Mouse (Mus musculus): ENCODE measurements around the gene Tubb5.

The Tubb5 gene

DNA sequence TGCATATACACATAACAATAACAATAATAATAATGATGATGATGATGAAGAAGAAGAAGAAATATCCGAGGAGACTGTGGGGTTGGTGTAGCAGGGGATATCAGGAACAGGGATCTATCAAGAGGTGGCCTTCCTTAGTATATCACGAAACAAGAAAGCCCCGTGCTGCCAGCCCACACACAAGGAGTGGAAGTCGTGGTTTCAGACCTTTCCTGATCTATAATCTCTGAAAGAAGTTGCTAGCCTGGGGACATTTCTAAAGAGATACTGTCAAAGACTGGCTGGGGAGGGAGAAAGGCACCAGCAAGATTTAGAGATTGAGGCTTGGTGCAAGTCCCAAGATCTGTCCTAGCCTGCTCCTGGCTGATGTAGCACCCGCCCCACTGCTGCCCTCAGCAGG, 41.3 kb downstream of the Tubb5 start:
- DNase-seq (ENCODE audit: low spot score in 2 of 2) = no peak

DNA sequence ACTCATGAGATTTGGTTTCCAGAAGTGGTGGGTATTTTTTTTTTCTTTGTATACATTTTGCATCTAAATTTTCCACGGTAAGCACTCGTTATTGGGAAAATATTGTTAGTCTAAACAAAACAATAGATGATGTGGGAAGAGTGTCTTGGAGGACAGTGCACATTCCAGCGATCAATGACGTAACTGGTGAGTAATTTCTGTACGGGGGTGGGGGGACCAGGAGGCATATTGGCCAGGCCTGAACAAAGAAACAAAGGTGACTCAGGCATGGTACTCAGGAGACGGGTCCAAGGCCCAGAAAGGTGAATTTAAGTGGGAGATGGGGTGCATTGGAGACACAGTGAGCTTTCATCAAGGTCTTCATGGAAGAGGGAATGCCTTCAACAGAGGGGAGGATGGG, 42.5 kb downstream of the Tubb5 start:
- no peak for DNase-seq (ENCODE audit: low spot score in 2 of 2)

DNA sequence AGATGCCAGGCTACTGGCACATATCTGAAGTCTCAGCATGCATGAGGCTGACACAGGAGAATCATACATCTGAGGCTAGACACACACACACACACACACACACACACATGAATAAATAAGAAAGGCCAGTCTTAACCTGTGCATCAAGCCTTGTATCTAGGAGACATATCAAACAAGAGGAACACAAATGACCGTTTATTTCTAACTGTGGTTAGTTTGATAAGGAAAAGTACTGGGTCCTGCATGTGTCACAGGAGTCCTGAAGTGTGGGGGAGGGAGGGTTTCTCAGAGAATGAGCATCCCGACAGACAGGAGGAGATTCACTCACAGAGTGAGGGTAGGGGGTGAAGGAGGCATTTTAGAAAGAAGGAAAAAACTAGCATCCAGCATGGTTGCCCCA, 43.0 kb downstream of the Tubb5 start:
- no peak for DNase-seq (ENCODE audit: low spot score in 2 of 2)

DNA sequence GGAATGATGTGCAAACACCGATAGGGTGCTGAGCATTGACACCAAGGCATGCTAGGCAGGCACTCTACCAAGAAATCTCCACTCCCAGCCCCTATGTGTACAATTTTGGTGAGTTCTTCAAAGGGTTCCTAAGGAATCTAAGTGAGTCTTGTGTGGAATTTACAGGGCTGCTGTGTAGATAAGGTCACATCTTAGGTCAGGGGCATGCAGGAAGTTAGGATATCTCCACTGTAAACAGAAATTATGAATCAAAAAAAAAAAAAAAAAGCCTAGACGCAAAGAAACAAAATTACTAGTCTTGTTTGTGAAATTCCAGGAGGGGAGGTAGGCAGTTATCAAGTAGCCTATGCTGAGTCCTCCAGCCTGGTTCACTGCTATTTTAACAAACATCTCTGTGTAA, 45.3 kb downstream of the Tubb5 start:
- DNase-seq (ENCODE audit: low spot score in 2 of 2) = no peak

DNA sequence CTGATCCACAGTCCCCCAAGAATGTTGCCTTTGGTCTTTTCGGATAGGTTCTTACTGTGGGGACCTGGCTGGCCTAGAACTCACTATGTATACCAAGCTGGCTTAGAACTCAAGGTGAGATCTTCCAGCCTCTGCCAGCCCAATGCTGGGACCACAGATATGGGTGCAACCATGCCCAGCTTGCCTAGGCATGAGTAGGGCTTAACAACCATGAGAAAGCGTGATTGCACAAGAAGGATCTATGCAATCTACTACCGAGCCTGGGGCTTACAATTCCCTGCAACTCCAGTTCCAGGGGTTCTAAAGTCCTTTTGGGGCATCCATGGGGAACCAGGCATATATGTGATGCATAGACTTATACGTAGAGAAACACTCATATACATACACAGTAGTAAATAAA, 47.2 kb downstream of the Tubb5 start:
- no peak for DNase-seq (ENCODE audit: low spot score in 2 of 2)

DNA sequence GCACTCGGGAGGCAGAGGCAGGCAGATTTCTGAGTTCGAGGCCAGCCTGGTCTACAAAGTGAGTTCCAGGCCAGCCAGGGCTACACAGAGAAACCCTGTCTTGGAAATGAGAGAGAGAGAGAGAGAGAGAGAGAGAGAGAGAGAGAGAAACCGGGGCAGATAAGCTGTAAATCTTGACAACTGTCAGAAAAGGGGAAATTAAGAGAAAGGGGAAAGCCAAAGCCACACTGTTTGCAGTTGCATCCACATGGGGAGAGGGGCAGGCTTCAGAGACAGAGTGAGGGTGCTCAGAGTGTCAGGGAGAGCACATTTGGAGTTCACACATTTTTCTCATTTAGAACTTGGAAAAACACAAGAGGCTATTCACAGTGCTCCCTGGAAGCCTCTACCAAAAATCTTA, 50.1 kb downstream of the Tubb5 start:
- DNase-seq (ENCODE audit: low spot score in 2 of 2) = no peak

DNA sequence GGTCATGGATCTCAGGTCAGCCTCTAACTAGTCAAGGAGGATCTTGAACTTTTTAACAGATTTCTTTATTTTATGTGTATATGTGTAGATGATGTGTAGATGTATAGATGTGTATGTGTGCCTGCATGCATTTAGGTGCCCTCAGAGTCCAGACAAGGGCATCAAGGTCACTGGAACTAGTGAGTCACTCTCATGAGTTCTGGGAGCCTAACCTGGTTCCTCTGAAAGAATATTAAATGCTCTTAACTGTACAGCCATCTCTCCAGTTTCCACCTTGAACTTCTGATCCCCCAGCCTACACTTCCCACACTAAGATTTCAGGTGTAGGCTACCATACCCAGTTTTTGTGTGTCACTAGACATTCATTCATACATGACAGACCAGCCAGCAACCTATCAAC, 50.6 kb downstream of the Tubb5 start:
- no peak for DNase-seq (ENCODE audit: low spot score in 2 of 2)

DNA sequence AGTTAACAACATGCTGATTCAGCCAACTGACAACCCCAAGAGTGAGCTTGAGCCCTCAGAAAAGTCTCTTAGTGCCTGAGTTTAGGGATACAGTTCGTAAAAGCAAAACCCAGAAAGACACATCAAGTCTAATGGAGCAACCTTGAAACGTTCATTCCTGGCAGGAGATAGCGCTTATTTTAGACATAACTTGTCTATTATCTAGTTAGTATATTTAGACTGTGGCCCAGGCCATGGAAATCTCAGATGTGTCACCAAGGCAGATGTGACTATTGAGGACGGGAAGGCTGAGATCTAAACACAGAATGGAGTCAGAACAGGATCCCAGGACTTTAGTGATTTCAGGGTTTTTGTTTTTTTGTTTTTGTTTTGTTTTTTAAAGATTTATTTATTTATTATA, 53.0 kb downstream of the Tubb5 start:
- no peak for DNase-seq (ENCODE audit: low spot score in 2 of 2)

DNA sequence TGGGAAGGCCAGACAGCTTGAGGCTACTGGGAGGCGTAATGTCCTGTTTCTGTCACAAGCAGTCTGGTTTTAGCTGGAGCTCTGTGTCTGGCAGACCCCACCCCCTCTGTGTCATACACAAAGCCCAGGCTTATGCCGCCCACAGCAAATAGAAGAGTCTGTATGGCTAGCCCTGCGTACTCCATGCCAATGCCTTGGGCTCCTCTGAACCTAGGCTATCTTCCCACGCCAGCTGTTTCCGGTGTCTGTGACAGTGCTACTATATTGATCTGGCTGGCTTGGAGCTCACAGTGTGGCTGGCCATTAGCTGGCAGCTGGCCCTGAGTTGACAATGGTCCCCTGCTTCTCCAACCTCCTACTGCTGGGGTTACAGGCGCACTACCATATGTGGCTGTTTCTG, 54.2 kb downstream of the Tubb5 start:
- peak; percentile 37 to 49 for DNase-seq (ENCODE audit: low spot score in 2 of 2)
